Mouse (Mus musculus) neural tube, embryonic 11.5 days (tissue): ENCODE measurements around the gene Tmpo. TPM values are rescaled to one million over a fixed set of nuclear protein-coding genes. Genes with fewer than 3 reads are reported as not detected.

ENCODE experiments used
- ATAC-seq: fragments of 200-750 bp; cut with Nextera tagmentation; 2 replicates; pipeline ENCODE4 v1.8.0; 2017; ENCODE audit warnings: moderate number of reproducible peaks, mild to moderate bottlenecking, moderate TSS enrichment, moderate library complexity; ENCODE audit not compliant: insufficient read depth, low FRiP score, low TSS enrichment
- DNase-seq: peaks from one replicate; pipeline ENCODE4 v3.0.0-alpha.2; 2015; ENCODE audit warnings: low spot score
- H3K27ac ChIP-seq: fragments of 300-500 bp; sonication (generic); 2 replicates; pipeline ENCODE4 v1.5.1; 2014; ENCODE audit warnings: low read depth, mild to moderate bottlenecking, low read length
- H3K27me3 ChIP-seq: fragments of 300-500 bp; sonication (generic); 2 replicates; pipeline ENCODE4 v1.6.1; 2014; ENCODE audit warnings: mild to moderate bottlenecking, low read length, mixed read lengths; ENCODE audit not compliant: control insufficient read depth, insufficient read depth
- H3K36me3 ChIP-seq: fragments of 300-500 bp; sonication (generic); 2 replicates; pipeline ENCODE4 v1.6.1; 2014; ENCODE audit warnings: mild to moderate bottlenecking, low read length, moderate library complexity, mixed read lengths; ENCODE audit not compliant: control insufficient read depth, insufficient read depth
- H3K4me1 ChIP-seq: fragments of 300-500 bp; sonication (generic); 2 replicates; pipeline ENCODE4 v1.6.1; 2014; ENCODE audit warnings: low read length, mixed read lengths; ENCODE audit not compliant: control insufficient read depth, insufficient read depth
- H3K4me2 ChIP-seq: fragments of 300-500 bp; sonication (generic); 2 replicates; pipeline ENCODE4 v1.6.1; 2014; ENCODE audit warnings: low read depth, mild to moderate bottlenecking, moderate library complexity
- H3K4me3 ChIP-seq: fragments of 300-500 bp; sonication (generic); 2 replicates; pipeline ENCODE4 v1.5.1; 2014; ENCODE audit warnings: low read depth, low read length
- H3K9ac ChIP-seq: fragments of 300-500 bp; sonication (generic); 2 replicates; pipeline ENCODE4 v1.6.1; 2014; ENCODE audit warnings: mild to moderate bottlenecking, low read length
- H3K9me3 ChIP-seq: fragments of 300-500 bp; sonication (generic); 2 replicates; pipeline ENCODE4 v1.6.1; 2016; ENCODE audit warnings: low read length; ENCODE audit not compliant: control insufficient read depth
- WGBS: fragments of 180-500 bp; shearing (Covaris S2); extraction: QIAGEN DNeasy Blood & Tissue Kit; methylation state at CpG from one replicate; pipeline ENCODE4 v1.1.7; 2014; 5-methylcytosine and 5-hydroxymethylcytosine counted together
- polyA plus RNA-seq: library from polyadenylated mRNA; unstranded; fragments of >200 nt; fragmentation: Nextera tagmentation; extraction: Ambion mirVana; gene quantifications from 2 replicates; pipeline ENCODE4 v1.2.1, GENCODE M21; 2014

The Tmpo gene
- polyA plus RNA-seq, 1 experiment from 2014 or later, result 286 TPM

DNA sequence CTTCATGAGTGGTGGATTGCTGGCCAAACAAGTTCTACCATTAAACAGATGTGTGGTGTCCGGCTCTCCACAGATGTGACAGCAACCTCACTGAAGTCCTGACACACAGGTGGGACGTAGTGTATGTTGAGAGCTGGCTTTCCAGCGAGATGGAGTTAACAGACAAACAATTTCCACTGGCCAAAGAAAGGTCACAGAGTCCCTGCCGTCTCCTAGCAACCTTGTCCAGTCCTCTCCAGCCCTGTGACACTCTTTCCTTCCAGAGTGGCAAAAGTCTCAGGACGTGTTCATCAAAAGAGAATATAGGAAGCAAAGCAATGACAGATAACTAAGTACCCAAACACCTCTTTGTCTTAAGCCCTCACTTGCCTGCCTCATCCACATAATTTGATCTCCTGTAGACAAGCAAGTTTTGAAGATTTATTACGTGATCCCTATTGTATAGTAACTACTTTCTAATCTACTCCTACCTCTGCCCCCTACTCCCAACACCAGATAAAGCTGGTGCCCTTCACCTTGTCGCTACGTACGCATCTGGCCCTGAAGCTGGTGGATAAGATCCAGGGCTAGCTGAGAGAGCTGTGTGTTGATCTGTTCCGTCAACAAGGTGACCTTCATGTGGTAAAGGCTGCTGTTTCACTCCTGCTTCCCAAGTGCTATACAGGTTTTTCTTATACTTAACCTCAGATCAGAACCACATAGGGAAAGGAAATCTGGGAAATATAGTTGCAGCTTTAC, 54.3 kb downstream of the Tmpo start:
- Histone ChIP-seq H3K4me3 (no peak overlapping the region), H3K36me3 (no peaks in the 10 kb centered on the region), H3K4me2 (no peak overlapping the region), H3K9ac (no peak overlapping the region), H3K27ac (no peak overlapping the region), H3K4me1 (peaks cover 9% of the 10 kb centered on the region; the same call in 1 of the 2 replicates), H3K9me3 (no peaks in the 10 kb centered on the region), H3K27me3 (no peaks in the 10 kb centered on the region)
- ATAC-seq, result no peak
- 71% methylated on average over 10 of the region's 10 CpGs for WGBS
- no peak for DNase-seq

DNA sequence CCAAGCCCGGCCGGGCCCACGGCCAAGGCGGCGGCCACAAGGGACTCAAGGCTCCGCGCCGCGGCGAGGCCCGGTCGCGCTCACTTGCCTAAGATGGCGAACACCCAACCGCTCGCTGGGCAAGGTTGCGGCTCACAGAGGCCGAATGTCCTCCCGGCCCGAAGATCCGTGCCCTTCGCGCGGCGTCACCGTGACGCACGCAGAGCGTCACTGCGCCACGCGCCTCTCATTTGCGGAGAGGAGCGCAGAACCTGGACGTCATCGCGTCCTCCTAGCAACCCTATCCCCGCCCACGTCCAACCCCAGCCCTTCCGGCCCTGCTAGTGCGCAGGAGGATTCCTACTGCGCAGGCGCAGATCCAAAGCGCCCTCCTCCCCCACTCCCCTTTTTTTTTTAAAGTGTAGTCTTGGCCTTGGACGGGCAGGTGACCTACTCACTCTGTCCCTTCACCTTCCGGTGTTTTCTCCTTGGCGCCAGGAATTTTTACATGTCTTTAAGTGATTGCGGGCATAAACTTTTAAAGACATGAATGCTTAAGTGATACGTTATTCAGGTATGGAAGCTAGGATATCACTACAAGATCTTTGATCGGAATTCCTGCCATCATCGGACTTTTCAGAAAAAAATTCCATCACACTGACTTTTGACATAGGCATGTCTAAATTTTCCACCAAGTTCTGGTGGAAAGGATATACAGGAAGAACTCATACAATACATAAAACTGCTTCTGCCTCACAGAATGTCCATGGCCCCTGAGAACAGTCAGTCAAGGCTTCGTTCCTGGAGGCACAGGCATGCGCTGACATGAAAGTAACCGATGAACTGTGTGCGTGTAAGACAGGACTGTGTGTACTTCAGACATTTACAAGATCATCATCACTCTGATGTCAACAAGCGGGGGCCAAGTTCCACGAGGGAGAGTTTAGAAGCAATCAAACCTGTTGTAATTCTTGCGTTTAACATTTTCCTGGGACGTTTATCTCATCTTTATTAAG, 57.0 kb downstream of the Tmpo start, which contains the start of gene Slc25a3:
Slc25a3 (minus strand) TSS at position 232 of the 995 bp plus-strand sequence.
- peak within 1 kb of the TSS; percentile 83 for H3K27ac ChIP-seq
- peak within 1 kb of the TSS; percentile 89 for H3K4me2 ChIP-seq
- peak within 1 kb of the TSS; percentile 99 for H3K4me3 ChIP-seq
- peak within 1 kb of the TSS; percentile 96 for H3K9ac ChIP-seq
- H3K9me3 ChIP-seq, result no peaks in the 10 kb centered on the region
- H3K27me3 ChIP-seq, result no peaks in the 10 kb centered on the region
- H3K4me1 ChIP-seq, result peaks cover 9% of the 10 kb centered on the region; the same call in 1 of the 2 replicates
- DNase-seq (peak; percentile 99), ATAC-seq (peak; percentile 100)
- 13% methylated on average over 59 of the region's 59 CpGs for WGBS
- H3K36me3 ChIP-seq, result peaks cover 4% of the 10 kb centered on the region

DNA sequence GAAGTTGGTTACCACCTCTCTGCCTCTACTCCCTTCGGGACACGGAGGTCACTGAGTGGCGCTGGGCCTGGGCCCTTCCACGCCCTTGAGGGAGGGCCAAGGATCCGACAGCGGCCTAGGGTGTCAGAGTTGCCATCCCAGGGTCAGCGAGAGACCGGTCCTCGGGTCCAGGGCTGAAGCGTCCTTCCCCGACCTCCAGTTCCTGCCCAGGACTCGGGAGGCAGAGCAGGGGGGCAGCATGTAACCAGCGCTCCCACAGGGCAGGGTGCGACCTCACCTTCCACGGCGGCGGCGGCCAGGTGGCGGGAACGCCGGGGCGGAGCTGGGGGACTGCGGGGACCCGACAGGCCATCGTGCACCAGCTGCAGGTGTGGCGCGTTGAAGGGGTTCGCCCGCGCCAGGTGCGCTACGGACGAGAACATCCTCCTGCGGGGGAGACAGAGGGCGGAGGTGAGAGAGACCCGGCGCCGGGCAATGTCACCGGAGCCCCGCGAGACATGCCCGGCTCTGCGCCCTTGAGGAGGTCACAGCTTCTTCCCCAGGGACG, 57.8 kb downstream of the Tmpo start:
- H3K9ac ChIP-seq, result peak overlapping the region; percentile 96
- ATAC-seq, result peak; percentile 72
- no peaks in the 10 kb centered on the region for H3K27me3 ChIP-seq
- H3K36me3 ChIP-seq, result peaks cover 6% of the 10 kb centered on the region
- WGBS, result under 1% methylated on average over 44 of the region's 44 CpGs
- DNase-seq, result peak; percentile 20
- H3K27ac ChIP-seq, result peak overlapping the region; percentile 83
- H3K4me2 ChIP-seq, result peak overlapping the region; percentile 89
- peak overlapping the region; percentile 99 for H3K4me3 ChIP-seq
- no peaks in the 10 kb centered on the region for H3K9me3 ChIP-seq
- peaks cover 9% of the 10 kb centered on the region; the same call in 1 of the 2 replicates for H3K4me1 ChIP-seq

DNA sequence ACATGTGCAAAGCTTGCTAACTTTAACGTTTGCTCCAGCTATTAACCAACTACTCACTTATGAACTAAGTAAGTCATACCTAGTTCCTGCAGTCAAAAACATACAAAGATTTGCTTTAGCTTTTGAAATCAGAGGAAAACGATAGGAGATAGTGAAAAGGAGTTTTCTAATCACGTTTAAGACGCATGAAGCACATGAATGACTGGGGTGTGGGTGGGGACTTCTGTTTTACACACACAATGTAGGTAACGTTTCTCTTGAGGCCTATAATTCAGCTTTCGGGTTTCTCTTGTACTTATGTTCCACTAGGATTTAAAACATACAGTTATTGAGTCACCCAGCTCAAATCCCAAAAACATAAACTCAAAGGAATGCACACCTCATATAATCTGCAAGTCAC, 58.5 kb downstream of the Tmpo start:
- ATAC-seq (no peak), DNase-seq (no peak)
- no peaks in the 10 kb centered on the region for H3K9me3 ChIP-seq
- WGBS, result 43% methylated on average over 6 of the region's 6 CpGs
- peaks cover 10% of the 10 kb centered on the region for H3K36me3 ChIP-seq
- peaks cover 9% of the 10 kb centered on the region; the same call in 1 of the 2 replicates for H3K4me1 ChIP-seq
- no peak overlapping the region; the same call in 1 of the 2 replicates for H3K9ac ChIP-seq
- no peaks in the 10 kb centered on the region for H3K27me3 ChIP-seq
- H3K27ac ChIP-seq, result no peak overlapping the region
- H3K4me2 ChIP-seq, result peak overlapping the region; percentile 89
- peak overlapping the region; percentile 99 for H3K4me3 ChIP-seq

DNA sequence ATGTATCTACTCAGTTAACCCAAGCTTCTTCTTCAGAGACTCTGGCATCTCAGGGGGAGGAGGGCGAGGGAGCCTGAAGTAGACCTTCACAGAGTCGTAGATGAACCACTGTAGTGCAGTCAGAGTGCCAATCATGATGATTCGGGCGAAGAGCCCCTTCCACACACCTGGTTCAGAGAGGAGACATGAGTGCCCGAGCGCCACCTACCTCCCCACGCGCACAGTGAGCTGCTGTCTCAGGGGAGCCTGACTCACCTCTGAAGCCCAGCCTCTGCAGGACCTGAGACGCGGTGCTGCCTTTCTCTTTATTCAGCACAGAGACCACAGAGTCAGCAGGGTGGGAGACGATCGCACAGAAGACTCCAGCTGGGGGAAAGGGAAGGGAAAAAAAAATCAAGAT, 64.2 kb downstream of the Tmpo start:
- Histone ChIP-seq H3K9ac (no peak overlapping the region), H3K9me3 (no peaks in the 10 kb centered on the region), H3K4me1 (peaks cover under 1% of the 10 kb centered on the region; the same call in 1 of the 2 replicates), H3K36me3 (peaks cover 38% of the 10 kb centered on the region), H3K27ac (no peak overlapping the region), H3K4me2 (no peak overlapping the region), H3K27me3 (no peaks in the 10 kb centered on the region), H3K4me3 (no peak overlapping the region)
- WGBS, result 91% methylated on average over 12 of the region's 12 CpGs
- ATAC-seq (no peak), DNase-seq (no peak)

DNA sequence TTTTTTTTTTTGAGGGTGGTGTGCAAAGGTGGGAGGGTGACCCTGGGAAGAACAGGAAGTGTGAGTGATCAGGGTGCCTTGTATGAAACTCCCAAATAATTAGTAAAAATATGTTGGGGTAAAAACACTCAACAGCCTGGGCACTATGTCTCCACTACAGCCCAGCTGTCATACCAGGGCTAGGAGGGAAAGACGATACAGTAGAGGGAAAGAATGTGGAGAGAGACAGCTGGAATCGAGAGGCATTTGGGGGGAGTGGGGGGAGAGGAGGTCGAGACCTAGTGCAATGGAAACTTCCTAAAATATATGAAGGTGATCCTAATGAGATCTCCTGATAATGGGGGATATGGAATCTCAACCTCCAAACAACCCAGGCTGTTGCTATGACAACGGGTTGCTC, 71.3 kb downstream of the Tmpo start:
- H3K9ac ChIP-seq, result no peak overlapping the region
- DNase-seq (no peak), ATAC-seq (no peak)
- H3K4me1 ChIP-seq, result no peaks in the 10 kb centered on the region
- no peak overlapping the region for H3K4me3 ChIP-seq
- no peak overlapping the region for H3K27ac ChIP-seq
- 70% methylated on average over 4 of the region's 4 CpGs for WGBS
- H3K36me3 ChIP-seq, result peaks cover 11% of the 10 kb centered on the region
- no peaks in the 10 kb centered on the region for H3K27me3 ChIP-seq
- no peaks in the 10 kb centered on the region for H3K9me3 ChIP-seq
- H3K4me2 ChIP-seq, result no peak overlapping the region

DNA sequence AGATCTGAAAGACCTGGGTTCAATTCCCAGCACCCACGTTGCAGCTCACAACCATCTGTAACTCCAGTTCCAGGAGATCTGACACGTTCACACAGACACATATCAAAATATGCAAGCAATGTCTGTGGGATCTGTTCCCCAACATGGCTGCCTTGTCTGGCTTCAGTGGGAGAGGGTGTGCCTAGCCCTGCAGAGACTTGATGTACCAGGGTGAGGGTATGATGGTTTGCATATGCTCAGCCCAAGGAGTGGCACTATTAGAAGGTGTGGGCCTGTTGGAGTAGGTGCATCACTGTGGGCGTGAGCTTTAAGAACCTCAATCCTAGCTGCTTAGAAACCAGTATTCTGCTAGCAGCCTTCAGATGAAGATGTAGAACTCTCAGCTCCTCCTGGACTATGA, 75.1 kb downstream of the Tmpo start:
- Histone ChIP-seq H3K9ac (no peak overlapping the region), H3K9me3 (no peaks in the 10 kb centered on the region), H3K36me3 (no peaks in the 10 kb centered on the region; the same call in 1 of the 2 replicates), H3K4me2 (no peak overlapping the region), H3K4me3 (no peak overlapping the region), H3K27me3 (no peaks in the 10 kb centered on the region), H3K4me1 (no peaks in the 10 kb centered on the region), H3K27ac (no peak overlapping the region)
- no peak for ATAC-seq
- 85% methylated on average over 3 of the region's 3 CpGs for WGBS
- no peak for DNase-seq

DNA sequence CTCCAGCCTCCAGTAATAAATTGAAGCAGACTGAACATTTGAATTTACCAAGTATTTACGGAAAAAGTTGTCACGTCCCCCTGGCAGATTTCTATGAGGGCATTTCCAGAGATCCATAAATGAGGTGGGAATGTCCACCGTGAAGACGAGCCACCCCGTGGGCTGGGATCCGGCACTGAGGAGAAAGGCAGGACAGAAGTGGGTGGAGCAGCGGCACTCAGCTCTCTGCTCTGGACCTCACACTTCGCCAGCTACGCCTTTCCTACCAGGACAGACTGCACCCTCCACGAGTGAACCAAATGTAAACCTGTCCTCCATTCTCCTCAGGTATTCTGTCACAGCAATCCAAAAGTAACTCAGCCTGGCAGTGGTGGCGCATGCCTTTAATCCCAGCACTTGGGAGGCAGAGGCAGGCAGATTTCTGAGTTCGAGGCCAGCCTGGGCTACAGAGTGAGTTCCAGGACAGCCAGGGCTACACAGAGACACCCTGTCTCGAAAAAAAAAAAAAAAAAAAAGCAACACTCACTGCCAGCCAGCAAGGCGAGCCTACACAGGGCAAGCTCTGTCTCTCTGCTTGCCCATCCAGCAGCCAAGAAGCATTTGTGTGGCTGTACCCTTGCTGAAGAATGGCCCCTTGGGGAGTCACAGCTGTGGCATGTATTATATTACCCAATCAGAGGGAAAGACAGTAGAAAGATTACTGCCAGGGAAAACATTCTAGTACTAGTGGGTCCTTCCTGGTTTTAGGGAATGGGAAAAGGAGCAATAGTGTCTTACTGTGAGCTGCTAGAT, 78.1 kb downstream of the Tmpo start:
- Histone ChIP-seq H3K4me1 (no peaks in the 10 kb centered on the region), H3K9me3 (no peaks in the 10 kb centered on the region), H3K36me3 (no peaks in the 10 kb centered on the region; the same call in 1 of the 2 replicates), H3K4me3 (no peak overlapping the region), H3K27ac (no peak overlapping the region), H3K27me3 (no peaks in the 10 kb centered on the region), H3K4me2 (no peak overlapping the region), H3K9ac (no peak overlapping the region)
- WGBS, result 88% methylated on average over 14 of the region's 14 CpGs
- DNase-seq (no peak), ATAC-seq (no peak)
